Mouse (Mus musculus) naive thymus-derived CD4-positive, alpha-beta T cell, adult 5 months (primary cell): Measurements from ENCODE around the gene Txn1. TPM values are rescaled to one million over a fixed set of nuclear protein-coding genes. Genes with fewer than 3 reads are reported as not detected.

Experiments
- polyA plus RNA-seq: library from polyadenylated mRNA; unstranded; fragments of 100-300 nt; shearing (Covaris generic); gene quantifications from one replicate; pipeline ENCODE4 v1.2.1, GENCODE M21; 2017

Gene Txn1
- 80.6 TPM for polyA plus RNA-seq

DNA sequence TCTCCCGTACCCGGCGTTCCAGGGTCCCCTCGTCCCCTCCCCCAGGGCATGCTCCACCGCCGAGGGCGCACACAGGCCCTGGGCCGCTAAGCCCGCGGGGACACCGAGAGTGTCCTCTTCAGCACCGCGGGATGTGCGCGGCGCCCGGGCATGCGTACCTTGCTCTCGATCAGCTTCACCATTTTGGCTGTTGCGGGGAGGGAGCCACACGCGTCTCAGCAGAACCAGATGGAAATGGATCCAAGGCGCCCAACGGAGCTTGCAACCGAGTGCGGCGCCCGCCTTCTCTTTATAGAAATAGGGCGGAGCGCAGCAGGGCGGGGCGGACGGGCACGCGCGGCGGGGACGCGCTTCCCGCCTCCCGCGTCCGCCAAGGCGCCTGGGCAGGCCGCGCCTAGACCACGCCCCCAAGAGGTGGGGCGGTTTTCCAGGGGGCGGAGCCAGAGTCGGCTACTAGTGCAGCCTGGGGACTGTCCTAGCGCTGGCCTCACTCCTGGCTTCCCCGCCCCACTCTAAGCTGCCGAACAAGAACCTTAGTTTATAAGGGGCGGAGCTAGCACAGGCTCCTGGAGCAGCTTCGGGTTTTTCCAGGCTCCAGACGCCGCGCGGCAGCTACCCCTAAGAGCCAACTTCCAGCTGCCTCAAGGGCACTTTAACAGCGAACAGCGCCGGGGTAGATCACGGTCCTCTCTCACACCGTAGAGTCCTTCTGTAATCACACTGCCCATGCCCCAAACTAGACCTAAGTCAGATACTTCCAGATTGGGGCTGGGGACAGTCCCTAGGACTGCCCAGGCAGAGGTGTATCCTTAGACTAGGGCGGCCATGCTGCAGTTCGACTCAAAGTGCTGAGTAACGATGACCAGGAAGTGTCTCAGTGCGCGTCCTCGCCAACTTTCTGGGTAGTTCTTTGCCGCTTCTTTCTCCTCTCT is at the start of gene Txn1:
TSS of gene Txn1 (minus strand) at position 383 of the 932 bp plus-strand sequence.

DNA sequence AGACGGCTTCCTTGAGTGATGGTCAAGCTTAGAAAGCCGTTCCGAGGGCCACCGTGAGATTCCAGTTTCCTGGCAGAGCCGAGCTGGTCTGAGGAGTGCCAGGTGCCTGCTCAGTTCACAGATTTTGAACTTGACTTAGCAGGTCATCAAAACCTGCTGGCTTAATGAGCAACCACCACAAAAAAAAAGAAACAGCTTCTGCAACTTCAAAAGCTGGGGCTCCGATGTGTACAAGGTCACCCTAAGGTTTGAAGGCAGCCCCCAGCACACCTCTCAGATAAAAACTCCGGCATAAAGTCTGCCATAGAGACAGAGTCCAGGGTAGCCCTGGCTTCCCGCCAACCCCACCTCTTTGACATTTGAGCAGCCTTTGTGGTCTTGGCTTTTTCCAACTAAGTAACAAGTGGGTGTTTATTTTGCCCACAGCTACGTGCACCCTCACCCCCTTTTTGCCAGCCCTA is 40.0 kb downstream of the Txn1 start, which contains the start of gene D630039A03Rik:
TSS of gene D630039A03Rik (minus strand) at position 97 of the 461 bp plus-strand sequence.

Other genes starting within 250 kb of the Txn1 start
- gene Akap2, start 238.8 kb downstream of the Txn1 start, polyA plus RNA-seq, result 3.5 TPM
- gene D630039A03Rik, start 40.1 kb downstream of the Txn1 start, polyA plus RNA-seq, result 0.16 TPM
- not detected for gene Txndc8, start 52.7 kb upstream of the Txn1 start, polyA plus RNA-seq